Mouse (Mus musculus): Measurements from ENCODE around the gene Gm7324. TPM values are rescaled to one million over a fixed set of nuclear protein-coding genes. Genes with fewer than 3 reads are reported as not detected.
"Not testable (repeated sequence)": the region's sequence is repeated elsewhere in the genome, so short reads cannot be mapped to it uniquely, and the experiment has no call there.

Gm7324 gene
- polyA plus RNA-seq (2015; fragmentation: Nextera tagmentation; extraction: Ambion mirVana) = 0.49 and 0.85 TPM in 2 replicates

DNA sequence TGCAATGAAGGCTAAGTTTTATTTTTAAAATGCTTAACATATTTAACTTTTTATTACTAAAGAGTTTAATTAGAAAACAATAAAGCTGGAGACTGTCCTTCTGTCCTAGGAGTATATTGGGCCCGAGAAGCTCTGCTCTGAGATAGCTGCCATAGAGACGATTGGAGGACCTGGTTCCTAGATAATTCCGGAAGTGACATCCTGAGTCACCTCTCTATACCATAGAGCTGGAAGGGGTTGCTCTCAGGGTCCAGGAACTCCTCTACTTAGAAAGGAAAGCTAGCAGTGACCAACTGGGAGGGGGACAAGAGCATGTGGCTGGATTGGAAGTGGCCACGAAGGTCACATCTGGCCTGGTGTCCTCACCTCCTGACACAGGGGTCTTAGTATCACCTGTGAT lies at the start of gene Gm7324:
Gene Gm7324, plus strand, starts transcription at position 208 of the 400 bp plus-strand sequence.
- not testable (repeated sequence) for H3K9ac ChIP-seq; H3K27me3 ChIP-seq (replicated peaks); H3K27ac ChIP-seq (replicated peaks); H3K4me2 ChIP-seq; H3K36me3 ChIP-seq; ATAC-seq (ENCODE audit: extremely low read depth, insufficient number of reproducible peaks, low FRiP score, low TSS enrichment); H3K9me3 ChIP-seq; H3K4me3 ChIP-seq; H3K4me1 ChIP-seq
- WGBS = 73% methylated on average over 4 of the region's 4 CpGs

DNA sequence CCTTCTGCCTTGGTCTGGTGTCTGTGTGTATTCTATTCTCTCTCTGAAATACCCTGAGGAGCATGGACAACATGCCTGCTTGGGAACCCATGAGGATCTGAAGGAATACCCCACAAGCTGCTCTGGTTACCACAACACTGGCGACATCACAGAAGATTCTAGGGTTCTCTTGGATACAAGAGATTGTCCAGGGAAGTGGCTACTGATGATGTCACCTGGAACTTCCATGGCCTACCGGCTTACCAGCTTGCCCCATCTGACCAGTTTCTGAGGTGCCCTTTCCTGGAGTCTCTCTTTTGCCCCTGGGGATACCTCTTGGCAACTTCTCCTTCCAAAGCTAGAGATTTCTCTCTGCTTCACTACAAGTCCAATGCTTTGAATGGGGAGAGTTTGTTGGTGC lies 20.5 kb upstream of the Gm7324 start, which contains the start of gene Gm8165:
Gene Gm8165, minus strand, starts transcription at position 101 of the 400 bp plus-strand sequence.
- not testable (repeated sequence) for H3K4me3 ChIP-seq; H3K27ac ChIP-seq (replicated peaks); H3K4me1 ChIP-seq; H3K36me3 ChIP-seq; H3K9me3 ChIP-seq; H3K27me3 ChIP-seq (replicated peaks); ATAC-seq (ENCODE audit: extremely low read depth, insufficient number of reproducible peaks, low FRiP score, low TSS enrichment); H3K9ac ChIP-seq; H3K4me2 ChIP-seq
- WGBS = 50% methylated on average over 1 of the region's 2 CpGs

DNA sequence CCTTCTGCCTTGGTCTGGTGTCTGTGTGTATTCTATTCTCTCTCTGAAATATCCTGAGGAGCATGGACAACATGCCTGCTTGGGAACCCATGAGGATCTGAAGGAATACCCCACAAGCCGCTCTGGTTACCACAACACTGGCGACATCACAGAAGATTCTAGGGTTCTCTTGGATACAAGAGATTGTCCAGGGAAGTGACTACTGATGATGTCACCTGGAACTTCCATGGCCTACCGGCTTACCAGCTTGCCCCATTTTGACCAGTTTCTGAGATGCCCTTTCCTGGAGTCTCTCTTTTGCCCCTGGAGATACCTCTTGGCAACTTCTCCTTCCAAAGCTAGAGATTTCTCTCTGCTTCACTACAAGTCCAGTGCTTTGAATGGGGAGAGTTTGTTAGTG lies 29.8 kb downstream of the Gm7324 start, which contains the start of gene Gm16506:
Gene Gm16506, minus strand, starts transcription at position 101 of the 400 bp plus-strand sequence.
- H3K4me1 ChIP-seq; H3K27ac ChIP-seq (replicated peaks); ATAC-seq (ENCODE audit: extremely low read depth, insufficient number of reproducible peaks, low FRiP score, low TSS enrichment); H3K36me3 ChIP-seq; H3K4me3 ChIP-seq; H3K27me3 ChIP-seq (replicated peaks); H3K9me3 ChIP-seq; H3K9ac ChIP-seq; H3K4me2 ChIP-seq: not testable (repeated sequence)
- 79% methylated on average over 3 of the region's 3 CpGs for WGBS

DNA sequence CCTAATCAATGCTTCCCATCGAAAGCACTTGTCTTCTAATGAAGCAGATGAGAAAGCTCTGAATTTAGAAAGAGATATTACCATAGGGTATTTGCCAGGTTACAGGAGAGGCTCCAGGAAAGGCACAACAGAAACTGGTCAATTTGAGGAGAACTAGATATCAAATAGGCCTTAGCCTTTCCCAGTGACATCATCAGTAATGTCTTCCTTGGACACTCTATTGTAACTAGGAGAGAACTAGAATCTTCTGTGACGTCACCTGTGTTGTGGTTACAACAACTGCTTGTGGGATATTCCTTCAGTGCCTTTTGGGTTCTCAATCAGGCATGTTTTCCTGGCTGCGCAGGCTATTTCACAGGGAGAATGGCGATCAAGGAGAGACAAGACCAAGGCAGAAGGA lies 49.9 kb downstream of the Gm7324 start, which contains the start of gene Gm6526:
Gene Gm6526, plus strand, starts transcription at position 301 of the 400 bp plus-strand sequence.
- not testable (repeated sequence) for H3K4me2 ChIP-seq; H3K9me3 ChIP-seq; H3K9ac ChIP-seq; ATAC-seq (ENCODE audit: extremely low read depth, insufficient number of reproducible peaks, low FRiP score, low TSS enrichment); H3K4me1 ChIP-seq; H3K4me3 ChIP-seq; H3K36me3 ChIP-seq; H3K27ac ChIP-seq (replicated peaks); H3K27me3 ChIP-seq (replicated peaks)
- WGBS = 66% methylated on average over 4 of the region's 4 CpGs

Other genes with a start within 250 kb of the Gm7324 start
- gene Gm5799, start 154.3 kb upstream of the Gm7324 start, polyA plus RNA-seq (2015; fragmentation: Nextera tagmentation; extraction: Ambion mirVana) = not detected in 2 replicates
- not detected in 2 replicates for gene Gm17654, start 118.7 kb upstream of the Gm7324 start, polyA plus RNA-seq (2015; fragmentation: Nextera tagmentation; extraction: Ambion mirVana)
- not detected in 2 replicates for gene Gm10375, start 89.8 kb upstream of the Gm7324 start, polyA plus RNA-seq (2015; fragmentation: Nextera tagmentation; extraction: Ambion mirVana)
- not detected in 2 replicates for gene Gm8165, start 20.6 kb upstream of the Gm7324 start, polyA plus RNA-seq (2015; fragmentation: Nextera tagmentation; extraction: Ambion mirVana)
- not detected in 2 replicates for gene Gm16506, start 29.7 kb downstream of the Gm7324 start, polyA plus RNA-seq (2015; fragmentation: Nextera tagmentation; extraction: Ambion mirVana)
- gene Gm6526, start 50.0 kb downstream of the Gm7324 start, polyA plus RNA-seq (2015; fragmentation: Nextera tagmentation; extraction: Ambion mirVana) = not detected in 2 replicates
- gene Gm8180, start 86.9 kb downstream of the Gm7324 start, polyA plus RNA-seq (2015; fragmentation: Nextera tagmentation; extraction: Ambion mirVana) = not detected in 2 replicates
- gene Ear1, start 177.7 kb downstream of the Gm7324 start, polyA plus RNA-seq (2015; fragmentation: Nextera tagmentation; extraction: Ambion mirVana) = 0.32 TPM in 1 of 2 replicates, not detected in the other
- not detected in 2 replicates for gene Ear10, start 225.7 kb downstream of the Gm7324 start, polyA plus RNA-seq (2015; fragmentation: Nextera tagmentation; extraction: Ambion mirVana)
- gene Gm8113, start 227.6 kb downstream of the Gm7324 start, polyA plus RNA-seq (2015; fragmentation: Nextera tagmentation; extraction: Ambion mirVana) = 25.4 and 28.8 TPM in 2 replicates